Mouse (Mus musculus) limb, embryonic 10.5 days (tissue): ENCODE measurements at regions not wholly inside any gene's neighbourhood (a gene's known extent, or its start where the extent isn't known, plus 50 kb on each side); places are given as distances from the start of the nearest gene placed in this dataset.

Experiments
- DNase-seq: peaks from one replicate; pipeline ENCODE4 v3.0.0-alpha.2; 2017; ENCODE audit warnings: low spot score
- H3K27ac ChIP-seq: fragments of 300-500 bp; sonication (generic); 2 replicates; pipeline ENCODE4 v1.5.1; 2016; ENCODE audit warnings: mild to moderate bottlenecking
- H3K27me3 ChIP-seq: fragments of 300-500 bp; sonication (generic); 2 replicates; pipeline ENCODE4 v1.6.1; 2016; ENCODE audit warnings: low read depth, mild to moderate bottlenecking; ENCODE audit not compliant: poor library complexity, severe bottlenecking
- H3K36me3 ChIP-seq: fragments of 300-500 bp; sonication (generic); 2 replicates; pipeline ENCODE4 v1.6.1; 2016; ENCODE audit warnings: mild to moderate bottlenecking, moderate library complexity
- H3K4me1 ChIP-seq: fragments of 300-500 bp; sonication (generic); 2 replicates; pipeline ENCODE4 v1.6.1; 2016
- H3K4me3 ChIP-seq: fragments of 300-500 bp; sonication (generic); 2 replicates; pipeline ENCODE4 v1.5.1; 2016; ENCODE audit warnings: mild to moderate bottlenecking, moderate library complexity
- H3K9me3 ChIP-seq: fragments of 300-500 bp; sonication (generic); replicated peaks from 2 replicates; pipeline ENCODE4 v1.6.1; 2016; ENCODE audit warnings: mild to moderate bottlenecking
- WGBS: fragments of 180-500 bp; shearing (Covaris S2); methylation state at CpG from one replicate; pipeline ENCODE4 v1.1.7; 2016; 5-methylcytosine and 5-hydroxymethylcytosine counted together

DNA sequence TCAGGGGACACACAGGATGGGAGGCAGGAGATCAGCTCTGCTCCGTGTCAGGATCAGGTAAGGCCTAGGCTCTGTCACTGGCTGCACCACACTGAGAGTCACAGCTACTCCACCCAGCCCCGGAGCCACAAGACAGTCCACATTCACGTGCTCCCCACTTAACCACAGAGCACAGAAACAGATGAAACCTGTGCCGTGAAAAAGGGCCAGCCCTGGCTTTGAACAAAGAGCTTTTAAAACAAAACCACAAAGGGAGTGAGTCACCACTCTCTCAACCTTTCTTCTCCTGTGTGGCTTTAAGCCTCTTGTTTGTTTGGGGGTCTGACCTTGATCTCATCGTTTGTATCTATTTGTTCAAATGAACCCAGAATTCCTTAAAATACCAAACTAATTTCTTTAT lies 150.6 kb downstream of the Klf5 start:
- WGBS = 78% methylated on average over 5 of the region's 5 CpGs
- no peaks in the 10 kb centered on the region for H3K27me3 ChIP-seq
- no peak overlapping the region for H3K4me3 ChIP-seq
- no peaks in the 10 kb centered on the region for H3K36me3 ChIP-seq
- no peaks in the 10 kb centered on the region for H3K4me1 ChIP-seq
- no peak for DNase-seq
- no peak overlapping the region for H3K27ac ChIP-seq
- no peaks in the 10 kb centered on the region for H3K9me3 ChIP-seq

DNA sequence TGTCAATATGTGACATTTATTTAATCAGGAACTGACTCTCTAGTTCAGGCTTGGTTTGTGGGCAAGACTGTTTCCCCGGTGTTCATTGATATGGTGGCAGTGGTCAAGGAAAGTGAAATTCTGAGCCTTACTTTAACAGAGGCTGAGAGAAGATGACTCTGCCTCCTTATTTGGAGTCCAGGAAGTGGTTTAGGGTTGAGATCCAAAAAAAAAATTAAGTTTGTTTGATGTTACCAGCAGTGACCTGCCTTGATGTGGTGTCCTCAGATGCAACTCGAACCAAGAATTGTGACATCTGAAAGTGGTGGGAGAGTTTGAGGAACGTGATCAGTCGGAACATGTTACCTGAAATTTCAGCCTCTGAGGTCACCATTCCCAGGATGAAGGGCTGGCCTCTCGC lies 151.4 kb downstream of the Klf5 start:
- 88% methylated on average over 5 of the region's 5 CpGs for WGBS
- no peaks in the 10 kb centered on the region for H3K9me3 ChIP-seq
- H3K4me3 ChIP-seq = no peak overlapping the region

DNA sequence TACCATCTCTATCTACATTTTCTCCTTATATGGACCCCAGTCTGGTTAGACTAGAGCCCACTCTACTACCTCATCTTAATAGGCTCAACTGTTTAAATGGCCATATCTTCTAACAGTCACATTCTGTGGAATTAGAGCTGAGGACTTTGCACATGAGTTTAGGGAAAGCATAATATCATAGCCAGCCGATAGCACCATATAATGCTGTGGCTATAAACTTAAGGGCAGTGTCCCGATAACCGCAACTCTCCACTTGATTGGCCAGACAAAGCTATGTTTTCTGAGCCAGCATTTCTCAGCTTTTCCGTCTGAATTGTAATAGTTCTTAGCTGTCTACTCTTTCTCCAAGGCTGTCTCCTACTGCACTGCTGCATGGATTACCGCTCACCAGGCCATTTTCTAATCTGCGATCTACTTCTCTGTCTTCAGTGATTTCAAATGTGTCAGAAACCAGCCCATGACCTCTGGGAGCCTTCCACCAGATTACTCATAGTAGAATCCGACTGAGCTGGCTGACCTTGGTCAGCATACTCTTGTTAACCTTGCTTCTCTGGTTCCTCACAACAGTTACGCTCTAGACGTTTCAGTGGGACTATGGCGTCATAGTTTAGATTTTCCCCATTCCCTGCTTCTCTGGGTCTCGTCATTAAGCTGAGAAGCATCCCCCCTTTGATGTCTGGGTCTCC lies 152.8 kb downstream of the Klf5 start:
- H3K27me3 ChIP-seq = no peaks in the 10 kb centered on the region
- no peak overlapping the region for H3K4me3 ChIP-seq
- no peak for DNase-seq
- WGBS = 87% methylated on average over 11 of the region's 11 CpGs
- no peak overlapping the region for H3K27ac ChIP-seq
- H3K4me1 ChIP-seq = no peaks in the 10 kb centered on the region
- H3K9me3 ChIP-seq = no peaks in the 10 kb centered on the region
- no peaks in the 10 kb centered on the region for H3K36me3 ChIP-seq

More for the DNA sequence above, 151.4 kb downstream of the Klf5 start:
- Histone ChIP-seq H3K27me3 (no peaks in the 10 kb centered on the region), H3K4me1 (no peaks in the 10 kb centered on the region), H3K27ac (no peak overlapping the region), H3K36me3 (no peaks in the 10 kb centered on the region)
- DNase-seq = no peak

DNA sequence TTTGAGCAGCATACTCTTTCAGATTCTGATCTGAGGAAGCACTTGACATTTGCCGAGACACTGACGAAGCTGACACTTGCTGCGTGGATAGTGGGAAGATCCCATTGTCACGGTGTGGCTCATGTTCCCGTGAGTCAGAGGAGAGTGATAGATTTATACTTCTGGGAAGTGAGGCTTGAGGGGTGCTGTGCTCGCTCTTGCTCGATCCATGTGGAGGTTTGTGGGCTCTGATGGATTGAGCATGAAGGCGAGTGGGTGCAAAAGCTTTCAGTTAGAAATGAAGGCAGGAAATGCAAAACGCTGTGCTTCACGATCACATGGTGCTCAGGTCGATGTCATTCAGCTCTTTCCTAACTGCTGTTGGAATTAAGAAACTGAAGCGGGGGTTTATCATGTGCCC lies 155.4 kb downstream of the Klf5 start:
- H3K36me3 ChIP-seq = no peaks in the 10 kb centered on the region
- H3K27me3 ChIP-seq = no peaks in the 10 kb centered on the region
- H3K27ac ChIP-seq = no peak overlapping the region
- H3K4me3 ChIP-seq = no peak overlapping the region
- DNase-seq = no peak
- H3K9me3 ChIP-seq = no peaks in the 10 kb centered on the region
- 92% methylated on average over 12 of the region's 12 CpGs for WGBS
- peaks cover 5% of the 10 kb centered on the region; the same call in 1 of the 2 replicates for H3K4me1 ChIP-seq

DNA sequence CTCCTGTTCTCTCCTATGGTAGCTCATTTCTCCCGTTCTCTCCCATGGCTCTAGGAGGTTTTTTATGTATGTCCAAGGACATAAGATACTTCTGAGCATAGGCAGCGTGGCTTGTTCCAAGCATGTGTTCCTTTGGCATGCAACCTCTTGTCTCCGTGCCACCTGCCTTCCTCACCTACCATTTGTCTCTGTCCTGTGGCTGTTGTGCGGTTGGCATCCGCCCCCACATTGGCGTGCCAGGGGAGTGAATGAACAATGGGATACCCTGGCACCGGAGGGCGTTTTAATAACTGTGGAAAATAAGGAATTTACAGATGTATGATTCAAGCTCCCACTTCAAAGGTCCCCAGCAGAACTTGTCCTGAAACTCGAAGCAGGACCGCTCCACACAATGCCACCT lies 158.1 kb downstream of the Klf5 start:
- Histone ChIP-seq H3K9me3 (no peaks in the 10 kb centered on the region), H3K4me1 (peaks cover 5% of the 10 kb centered on the region; the same call in 1 of the 2 replicates), H3K4me3 (no peak overlapping the region), H3K27me3 (no peaks in the 10 kb centered on the region), H3K27ac (no peak overlapping the region), H3K36me3 (no peaks in the 10 kb centered on the region)
- whole genome bisulfite sequencing = 90% methylated on average over 10 of the region's 10 CpGs
- no peak for DNase-seq

DNA sequence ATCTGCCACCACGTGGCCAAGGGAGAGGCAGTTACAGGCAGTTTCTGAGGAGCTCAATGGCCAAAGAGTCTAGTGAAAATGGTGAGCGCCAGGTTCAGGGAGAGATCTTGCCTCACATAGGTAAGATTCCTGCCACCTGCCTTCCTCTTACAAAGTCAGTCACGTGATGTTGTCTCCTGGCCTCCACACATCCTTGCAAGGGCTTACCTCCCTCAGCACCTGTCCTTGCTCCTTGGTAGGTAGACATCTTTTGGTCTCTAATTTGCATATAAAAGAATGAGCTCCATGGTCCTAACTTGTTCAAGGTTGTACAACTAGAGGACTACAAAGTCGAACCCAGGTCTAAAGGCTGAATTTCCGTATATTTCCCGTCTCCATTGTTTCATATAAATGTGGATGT lies 159.1 kb downstream of the Klf5 start:
- no peak for DNase-seq
- H3K27me3 ChIP-seq = no peaks in the 10 kb centered on the region
- no peak overlapping the region for H3K27ac ChIP-seq
- WGBS = 91% methylated on average over 6 of the region's 6 CpGs
- no peaks in the 10 kb centered on the region for H3K36me3 ChIP-seq
- no peak overlapping the region for H3K4me3 ChIP-seq
- peaks cover 5% of the 10 kb centered on the region; the same call in 1 of the 2 replicates for H3K4me1 ChIP-seq
- no peaks in the 10 kb centered on the region for H3K9me3 ChIP-seq

DNA sequence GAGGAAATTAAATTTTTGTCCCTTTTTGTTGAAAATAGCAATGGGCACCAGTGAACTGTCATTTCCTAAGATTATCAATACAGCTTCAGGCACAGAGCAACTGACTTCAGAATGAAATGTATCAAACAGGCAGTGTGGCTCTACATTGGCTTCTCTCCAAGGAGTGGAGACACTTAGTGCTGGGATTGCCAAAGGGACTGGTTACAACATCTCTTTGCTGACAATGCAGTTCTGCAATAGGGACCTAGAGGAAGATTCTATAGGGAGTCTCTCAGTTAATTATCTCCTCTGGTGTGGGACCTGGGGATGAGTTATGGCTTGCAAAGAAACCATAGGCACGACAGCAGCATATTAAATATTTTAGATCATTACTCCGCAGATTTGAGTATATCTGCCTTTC lies 173.6 kb downstream of the Klf5 start:
- H3K9me3 ChIP-seq = no peaks in the 10 kb centered on the region
- H3K27me3 ChIP-seq = no peaks in the 10 kb centered on the region
- no peak overlapping the region for H3K4me3 ChIP-seq
- no peak overlapping the region for H3K27ac ChIP-seq
- 96% methylated on average over 2 of the region's 2 CpGs for WGBS
- no peak for DNase-seq
- H3K4me1 ChIP-seq = no peaks in the 10 kb centered on the region
- H3K36me3 ChIP-seq = no peaks in the 10 kb centered on the region

DNA sequence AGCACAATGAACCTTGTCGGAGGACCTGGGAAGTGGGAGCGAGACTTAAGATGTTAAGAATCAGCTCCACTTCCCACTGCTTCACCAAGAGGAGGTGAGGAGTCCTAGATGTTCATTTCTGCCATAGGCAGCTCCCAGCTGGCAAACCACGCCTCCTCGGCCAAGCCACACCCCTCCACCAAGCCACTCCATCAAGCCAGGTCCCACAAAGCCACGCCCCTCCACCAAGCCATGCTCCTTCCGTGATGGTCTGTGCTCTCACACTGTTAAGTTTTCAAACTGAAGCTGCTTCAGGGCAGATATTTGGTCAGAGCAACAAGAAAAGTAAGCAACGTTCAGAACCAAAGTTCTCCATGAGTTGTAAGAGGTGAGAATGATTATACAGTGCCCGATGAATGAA lies 176.8 kb downstream of the Klf5 start:
- H3K4me1 ChIP-seq = peaks cover 3% of the 10 kb centered on the region; the same call in 1 of the 2 replicates
- H3K27me3 ChIP-seq = no peaks in the 10 kb centered on the region

DNA sequence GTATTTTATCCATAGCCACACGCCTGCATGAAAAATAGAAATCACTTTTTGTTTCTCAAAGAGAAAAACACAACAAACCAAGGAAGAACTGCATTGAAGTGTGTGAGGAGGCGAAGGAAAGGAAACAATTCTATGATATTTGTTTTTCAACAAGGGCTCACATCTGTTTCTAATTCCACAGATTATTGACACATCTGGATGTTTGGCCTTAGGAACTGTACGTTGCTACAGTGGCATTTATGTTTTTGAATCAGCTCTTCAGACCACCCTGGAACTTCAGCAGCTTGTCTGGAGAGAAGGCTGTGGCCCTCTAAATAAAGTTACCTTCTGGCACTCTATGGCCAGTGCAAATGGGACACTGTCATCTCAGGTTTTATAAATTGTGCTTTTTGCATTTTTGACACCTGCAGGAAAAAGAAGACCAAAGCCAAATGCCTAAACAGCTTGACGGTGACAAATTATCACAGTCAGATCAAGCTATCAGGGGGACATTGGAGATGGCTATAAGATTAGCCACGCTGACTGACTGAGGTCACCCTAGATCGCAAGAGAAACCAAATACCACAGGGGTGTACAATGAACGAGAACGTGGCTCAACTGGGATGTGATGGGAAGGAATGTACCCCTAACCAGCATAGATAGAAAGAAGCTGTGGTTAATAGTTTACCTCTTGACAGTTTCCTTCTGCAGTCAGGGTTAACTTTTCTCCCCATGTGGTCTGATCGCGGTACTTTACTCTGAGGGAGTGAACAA lies 182.0 kb downstream of the Klf5 start:
- Histone ChIP-seq H3K4me1 (peaks cover 6% of the 10 kb centered on the region), H3K27ac (no peak overlapping the region), H3K36me3 (no peaks in the 10 kb centered on the region), H3K4me3 (no peak overlapping the region), H3K27me3 (no peaks in the 10 kb centered on the region), H3K9me3 (no peaks in the 10 kb centered on the region)
- 71% methylated on average over 10 of the region's 10 CpGs for WGBS
- no peak for DNase-seq

More for the DNA sequence above, 176.8 kb downstream of the Klf5 start:
- DNase-seq = no peak
- 57% methylated on average over 8 of the region's 8 CpGs for WGBS
- Histone ChIP-seq H3K36me3 (no peaks in the 10 kb centered on the region), H3K9me3 (no peaks in the 10 kb centered on the region), H3K4me3 (no peak overlapping the region), H3K27ac (no peak overlapping the region)

DNA sequence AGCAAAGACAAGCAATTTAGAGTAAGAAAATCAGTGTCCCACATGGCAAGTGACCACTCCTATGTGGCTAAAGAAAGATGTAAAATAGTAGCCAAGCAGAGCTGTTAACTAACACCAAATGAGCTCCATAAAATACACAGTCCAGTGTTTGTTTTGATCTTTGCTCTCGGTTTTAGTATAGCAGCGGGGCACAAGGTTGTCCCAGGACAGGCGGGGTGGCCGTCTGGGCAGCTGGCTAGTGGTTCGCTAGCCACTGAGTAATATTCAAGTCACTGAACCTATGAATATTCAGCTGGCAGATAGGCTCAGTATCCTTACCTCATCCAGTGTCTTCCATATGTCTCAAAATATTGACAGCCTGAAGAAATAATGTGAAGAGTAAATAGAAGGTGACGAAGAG lies 189.5 kb downstream of the Klf5 start:
- no peaks in the 10 kb centered on the region; the same call in 1 of the 2 replicates for H3K4me1 ChIP-seq
- H3K9me3 ChIP-seq = no peaks in the 10 kb centered on the region
- no peak overlapping the region for H3K27ac ChIP-seq
- H3K36me3 ChIP-seq = no peaks in the 10 kb centered on the region
- H3K27me3 ChIP-seq = no peaks in the 10 kb centered on the region
- 52% methylated on average over 6 of the region's 6 CpGs for WGBS
- H3K4me3 ChIP-seq = no peak overlapping the region
- no peak for DNase-seq

DNA sequence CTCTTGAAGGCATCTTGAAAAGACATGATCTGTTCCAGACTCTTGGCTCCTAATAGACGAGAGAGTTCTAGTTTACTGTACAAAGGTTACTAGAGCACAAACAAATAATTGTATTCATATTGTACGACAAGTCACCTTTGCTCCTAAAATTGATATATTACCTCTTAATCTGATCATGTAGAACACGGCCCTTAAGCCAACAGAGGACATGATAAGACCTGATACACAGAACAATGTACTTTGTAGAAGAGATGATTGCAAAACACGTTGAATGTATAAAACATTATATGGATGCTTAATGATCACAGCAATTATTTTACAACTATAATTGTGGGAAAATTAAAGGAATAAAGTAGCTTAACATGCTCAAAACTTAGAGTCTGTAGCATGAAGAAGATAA lies 194.7 kb downstream of the Klf5 start:
- H3K27ac ChIP-seq = no peak overlapping the region
- no peaks in the 10 kb centered on the region for H3K36me3 ChIP-seq
- H3K9me3 ChIP-seq = no peaks in the 10 kb centered on the region
- 89% methylated on average over 4 of the region's 4 CpGs for WGBS
- no peak overlapping the region for H3K4me3 ChIP-seq
- H3K4me1 ChIP-seq = peaks cover 11% of the 10 kb centered on the region
- no peak for DNase-seq
- no peaks in the 10 kb centered on the region for H3K27me3 ChIP-seq

DNA sequence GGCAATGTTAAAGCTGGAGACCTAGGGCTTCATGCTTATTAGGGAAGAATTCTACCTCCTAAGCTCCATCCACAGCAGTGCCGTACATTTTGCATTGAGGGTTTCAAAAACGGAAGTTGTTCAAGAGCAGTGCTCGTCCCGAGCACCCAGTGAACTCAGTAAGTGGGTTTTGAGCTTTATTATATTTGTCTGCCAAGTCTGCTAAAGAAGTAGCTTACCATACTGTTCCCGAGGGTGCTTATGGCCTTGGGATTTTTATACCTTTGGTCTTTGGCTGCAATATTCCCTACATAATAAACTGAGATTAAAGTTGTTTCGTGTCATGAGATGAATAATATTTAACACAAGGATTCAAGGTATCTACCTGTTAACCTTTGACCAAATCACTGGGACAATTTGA lies 195.2 kb downstream of the Klf5 start:
- Histone ChIP-seq H3K4me3 (no peak overlapping the region), H3K36me3 (no peaks in the 10 kb centered on the region), H3K4me1 (peaks cover 11% of the 10 kb centered on the region), H3K27me3 (no peaks in the 10 kb centered on the region), H3K27ac (no peak overlapping the region), H3K9me3 (no peaks in the 10 kb centered on the region)
- 91% methylated on average over 6 of the region's 6 CpGs for WGBS
- DNase-seq = no peak

DNA sequence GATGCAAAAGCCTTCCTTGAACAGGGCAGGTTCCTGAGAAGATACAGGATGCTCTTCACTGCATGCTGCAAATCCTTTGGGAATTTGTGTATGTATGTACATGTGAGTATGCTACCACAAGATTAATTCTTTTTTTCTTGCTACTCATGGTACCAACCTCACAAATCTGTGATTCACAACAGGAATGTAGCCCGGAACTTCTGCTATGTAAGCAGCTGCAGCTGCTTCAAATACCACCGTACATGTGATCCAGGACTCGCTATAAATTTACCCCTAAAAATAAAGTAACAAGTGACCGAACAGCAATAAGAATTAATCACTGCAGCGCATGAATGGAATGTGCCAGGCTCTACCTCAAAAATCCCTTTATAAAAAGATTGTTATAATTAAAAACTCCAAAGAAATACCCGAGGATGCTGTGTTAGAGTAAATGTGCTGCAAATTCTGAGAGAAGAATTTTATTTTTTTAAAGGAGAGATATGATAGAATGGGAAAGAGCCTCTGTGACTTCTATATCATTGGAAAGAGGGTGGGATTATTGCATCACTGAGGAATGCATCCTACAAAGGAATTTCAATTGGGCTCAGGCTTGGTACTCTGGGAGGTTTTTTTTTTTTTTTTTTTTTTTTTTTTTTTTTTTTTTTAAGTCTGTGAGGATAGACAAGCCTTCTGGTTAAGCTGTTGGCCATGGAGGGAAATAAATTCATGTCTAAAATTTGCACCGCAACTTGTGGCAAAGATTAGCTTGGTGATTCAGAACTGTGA lies 201.2 kb downstream of the Klf5 start:
- DNase-seq = no peak
- no peak overlapping the region for H3K4me3 ChIP-seq
- H3K27ac ChIP-seq = no peak overlapping the region
- no peaks in the 10 kb centered on the region for H3K36me3 ChIP-seq
- WGBS = 89% methylated on average over 7 of the region's 7 CpGs
- no peaks in the 10 kb centered on the region for H3K9me3 ChIP-seq
- peaks cover 11% of the 10 kb centered on the region for H3K4me1 ChIP-seq
- no peaks in the 10 kb centered on the region for H3K27me3 ChIP-seq
